Mouse (Mus musculus) hindbrain, embryonic 13.5 days (tissue): ENCODE measurements around the gene Rasl2-9. TPM values are rescaled to one million over a fixed set of nuclear protein-coding genes. Genes with fewer than 3 reads are reported as not detected.
"Not testable (repeated sequence)": the region's sequence is repeated elsewhere in the genome, so short reads cannot be mapped to it uniquely, and the experiment has no call there.

Experiments
- ATAC-seq: fragments of 200-750 bp; cut with Nextera tagmentation; 2 replicates; pipeline ENCODE4 v1.8.0; 2017; ENCODE audit warnings: moderate TSS enrichment; ENCODE audit not compliant: low FRiP score
- H3K27ac ChIP-seq: fragments of 300-500 bp; sonication (generic); 2 replicates; pipeline ENCODE4 v1.5.1; 2015; ENCODE audit warnings: inconsistent platforms, mild to moderate bottlenecking, moderate library complexity
- H3K27me3 ChIP-seq: fragments of 300-500 bp; sonication (generic); 2 replicates; pipeline ENCODE4 v1.6.1; 2015; ENCODE audit warnings: mild to moderate bottlenecking, inconsistent platforms
- H3K36me3 ChIP-seq: fragments of 300-500 bp; sonication (generic); 2 replicates; pipeline ENCODE4 v1.6.1; 2015; ENCODE audit warnings: mild to moderate bottlenecking, inconsistent platforms
- H3K4me1 ChIP-seq: fragments of 300-500 bp; sonication (generic); replicated peaks from 2 replicates; pipeline ENCODE4 v1.6.1; 2015; ENCODE audit warnings: inconsistent platforms
- H3K4me2 ChIP-seq: fragments of 300-500 bp; sonication (generic); 2 replicates; pipeline ENCODE4 v1.6.1; 2015; ENCODE audit warnings: inconsistent platforms, mild to moderate bottlenecking, moderate library complexity
- H3K4me3 ChIP-seq: fragments of 300-500 bp; sonication (generic); 2 replicates; pipeline ENCODE4 v1.5.1; 2015; ENCODE audit warnings: mild to moderate bottlenecking, inconsistent platforms
- H3K9ac ChIP-seq: fragments of 300-500 bp; sonication (generic); 2 replicates; pipeline ENCODE4 v1.6.1; 2015; ENCODE audit warnings: mild to moderate bottlenecking, inconsistent platforms
- H3K9me3 ChIP-seq: fragments of 300-500 bp; sonication (generic); 2 replicates; pipeline ENCODE4 v1.6.1; 2016; ENCODE audit warnings: inconsistent platforms
- WGBS: fragments of 180-500 bp; shearing (Covaris S2); methylation state at CpG from one replicate; pipeline ENCODE4 v1.1.7; 2015; 5-methylcytosine and 5-hydroxymethylcytosine counted together
- polyA plus RNA-seq: library from polyadenylated mRNA; unstranded; fragments of >200 nt; fragmentation: Nextera tagmentation; extraction: Ambion mirVana; gene quantifications from 2 replicates; pipeline ENCODE4 v1.2.1, GENCODE M21; 2015

Gene Rasl2-9
- 0.22 and 0.52 TPM in 2 replicates for polyA plus RNA-seq

DNA sequence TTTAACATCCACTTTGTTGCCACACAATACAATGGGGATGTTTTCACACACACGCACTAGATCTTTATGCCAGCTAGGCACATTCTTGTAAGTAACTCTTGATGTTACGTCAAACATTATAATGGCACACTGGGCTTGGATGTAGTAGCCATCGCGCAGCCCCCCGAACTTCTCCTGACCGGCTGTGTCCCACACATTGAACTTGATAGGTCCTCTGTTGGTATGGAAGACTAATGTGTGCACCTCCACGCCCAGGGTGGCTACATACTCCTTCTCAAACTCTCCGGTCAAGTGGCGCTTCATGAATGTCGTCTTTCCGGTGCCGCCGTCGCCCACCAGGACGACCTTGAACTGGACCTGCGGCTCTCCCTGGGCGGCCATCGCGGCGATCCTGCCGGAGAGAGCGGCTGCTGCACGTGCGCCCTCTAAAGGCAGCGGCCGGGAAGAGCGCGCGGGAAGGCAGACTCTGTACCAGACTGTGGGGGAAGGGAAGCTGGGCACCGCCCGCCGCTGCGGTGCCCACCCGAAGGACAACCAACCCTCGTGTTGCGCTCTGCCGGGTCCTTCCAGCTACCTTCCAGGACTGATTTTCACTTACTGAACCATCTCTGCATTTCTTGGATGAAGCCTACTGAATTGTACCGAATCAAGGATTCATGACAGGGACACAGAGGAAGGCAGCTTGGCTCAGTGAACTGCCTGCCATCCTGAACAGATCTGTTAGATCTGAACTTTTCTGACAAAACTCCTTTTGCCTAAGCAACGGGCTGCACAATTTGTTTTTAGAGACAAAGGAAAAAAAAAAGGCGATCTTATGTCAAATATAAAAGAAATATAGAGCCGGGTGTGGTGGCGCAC, at the start of gene Rasl2-9:
Rasl2-9 (minus strand) TSS at position 402 of the 858 bp plus-strand sequence.
- ATAC-seq: peak; percentile 83; the same call in 1 of the 2 replicates
- Histone ChIP-seq H3K36me3 (no peaks in the 10 kb centered on the region), H3K27ac (no peak within 1 kb of the TSS), H3K9me3 (no peaks in the 10 kb centered on the region), H3K4me3 (peak within 1 kb of the TSS; percentile 41), H3K27me3 (peaks cover 3% of the 10 kb centered on the region; the same call in 1 of the 2 replicates), H3K4me1 (0 out of 2 replicates have a peak, but pooled peaks cover 5% of the 10 kb centered on the region), H3K9ac (peak within 1 kb of the TSS; percentile 70), H3K4me2 (peak within 1 kb of the TSS; percentile 60)
- WGBS: 19% methylated on average over 42 of the region's 42 CpGs

GRCm38 (mm10) chr7:5149570-5149969, 23.8 kb upstream of the Rasl2-9 start, which contains the start of gene Vmn1r55:
TSS of gene Vmn1r55 (minus strand) at chr7:5149670.
- H3K27ac ChIP-seq, H3K36me3 ChIP-seq, H3K4me2 ChIP-seq, H3K4me3 ChIP-seq, H3K9me3 ChIP-seq, H3K9ac ChIP-seq, H3K27me3 ChIP-seq, H3K4me1 ChIP-seq, ATAC-seq: not testable (repeated sequence)

- Histone ChIP-seq H3K4me3 (no peak overlapping the region), H3K27me3 (peaks cover 3% of the 10 kb centered on the region; the same call in 1 of the 2 replicates), H3K4me2 (no peak overlapping the region), H3K36me3 (no peaks in the 10 kb centered on the region), H3K4me1 (0 out of 2 replicates have a peak, but pooled peaks cover 5% of the 10 kb centered on the region), H3K9ac (no peak overlapping the region), H3K9me3 (no peaks in the 10 kb centered on the region), H3K27ac (no peak overlapping the region)
- ATAC-seq: no peak
- WGBS: 89% methylated on average over 8 of the region's 8 CpGs
Observed at GRCm38 (mm10) chr7:5125078-5125477, 672 bp downstream of the Rasl2-9 start.

DNA sequence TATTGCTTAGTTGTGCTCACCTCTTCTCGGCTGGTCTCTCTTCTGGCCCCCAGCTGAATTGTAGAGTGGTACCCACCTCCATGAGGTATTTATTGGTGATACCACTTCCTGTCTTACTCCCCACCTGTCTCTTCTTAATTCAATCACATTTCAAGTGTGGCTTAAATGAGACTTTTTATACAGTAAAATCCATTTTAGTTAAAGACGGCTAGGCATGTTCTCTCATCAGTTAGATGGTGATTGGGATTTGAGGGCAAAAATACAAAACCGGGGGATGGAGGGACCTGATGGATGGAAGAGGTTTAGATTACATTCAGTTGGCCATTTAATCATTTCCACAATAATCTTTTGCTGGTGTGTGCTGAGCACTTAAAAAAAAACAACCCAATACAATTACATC, 8.9 kb downstream of the Rasl2-9 start, which contains the start of gene Rfpl4:
Rfpl4 (minus strand) TSS at position 101 of the 400 bp plus-strand sequence.
- no peaks in the 10 kb centered on the region for H3K27me3 ChIP-seq
- H3K4me3 ChIP-seq: no peak within 1 kb of the TSS
- no peak within 1 kb of the TSS for H3K27ac ChIP-seq
- H3K9ac ChIP-seq: no peak within 1 kb of the TSS
- H3K4me2 ChIP-seq: no peak within 1 kb of the TSS
- H3K4me1 ChIP-seq: no peaks in the 10 kb centered on the region
- 94% methylated on average over 3 of the region's 3 CpGs for WGBS
- no peaks in the 10 kb centered on the region for H3K36me3 ChIP-seq
- ATAC-seq: no peak
- no peaks in the 10 kb centered on the region for H3K9me3 ChIP-seq

DNA sequence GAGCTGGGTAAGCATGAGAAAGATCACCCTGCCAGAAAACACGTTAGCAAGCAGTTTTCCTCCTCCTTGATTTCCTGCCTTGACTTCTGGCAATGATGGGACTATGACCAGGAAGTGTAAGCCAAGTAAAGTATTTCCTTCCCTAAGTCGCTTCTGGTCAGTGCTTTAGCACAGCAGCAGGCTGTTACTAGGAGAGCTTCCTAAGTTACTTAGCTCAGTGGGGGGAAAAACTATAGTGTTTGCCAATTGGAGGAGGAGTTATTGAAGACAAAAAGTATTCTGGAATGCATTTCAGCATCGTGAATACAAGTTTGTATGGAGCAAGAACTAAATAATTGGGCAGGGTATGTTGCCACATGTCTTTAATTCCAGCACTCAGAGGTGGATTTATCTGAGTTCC, 13.0 kb downstream of the Rasl2-9 start:
- Histone ChIP-seq H3K4me1 (no peaks in the 10 kb centered on the region), H3K27me3 (no peaks in the 10 kb centered on the region), H3K4me2 (no peak overlapping the region), H3K36me3 (no peaks in the 10 kb centered on the region), H3K4me3 (no peak overlapping the region), H3K9ac (no peak overlapping the region), H3K9me3 (no peaks in the 10 kb centered on the region), H3K27ac (no peak overlapping the region)
- ATAC-seq: no peak
- 51% methylated on average over 3 of the region's 3 CpGs for WGBS

DNA sequence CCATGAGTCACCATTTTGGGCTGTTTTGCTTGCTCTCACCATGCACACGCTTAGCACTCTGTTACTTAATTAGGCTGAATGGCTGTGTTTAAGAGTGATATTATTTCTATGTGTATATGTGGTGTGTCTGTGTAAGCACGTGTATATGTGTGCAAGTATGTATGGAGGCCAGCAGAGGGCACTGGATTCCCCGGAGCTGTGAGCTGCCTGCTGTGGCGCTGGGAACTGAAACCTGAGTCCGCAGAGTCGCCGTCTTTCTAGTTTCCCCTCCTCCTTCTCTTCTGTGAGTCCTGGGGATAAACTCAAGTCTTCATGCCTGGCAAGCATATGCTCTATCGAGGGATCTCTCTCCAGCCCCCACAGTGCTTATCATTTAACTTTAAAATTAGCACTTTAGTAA, 16.4 kb downstream of the Rasl2-9 start:
- no peak for ATAC-seq
- WGBS: 92% methylated on average over 8 of the region's 8 CpGs

DNA sequence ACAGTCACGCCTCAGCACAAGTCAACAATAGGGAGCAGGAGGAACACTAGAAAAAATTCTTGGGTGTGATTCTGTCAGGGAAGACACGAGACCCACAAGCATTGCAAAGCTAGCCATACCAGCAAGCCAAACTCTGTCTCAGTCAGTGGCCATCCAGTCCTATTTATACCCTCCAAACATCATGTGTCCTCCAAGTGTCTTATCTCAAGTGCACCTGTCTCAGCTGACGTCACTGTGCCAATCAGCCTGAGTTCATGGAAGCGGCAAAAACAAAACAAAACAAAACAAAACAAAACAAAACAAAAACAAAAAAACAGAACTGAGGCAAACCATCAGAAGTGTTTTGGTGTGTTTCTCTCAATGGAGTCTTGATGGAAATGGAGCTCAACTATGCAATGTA, 17.5 kb downstream of the Rasl2-9 start:
- Histone ChIP-seq H3K4me2 (no peak overlapping the region), H3K4me3 (no peak overlapping the region), H3K36me3 (no peaks in the 10 kb centered on the region), H3K27ac (no peak overlapping the region), H3K9me3 (no peaks in the 10 kb centered on the region), H3K27me3 (no peaks in the 10 kb centered on the region), H3K4me1 (no peaks in the 10 kb centered on the region), H3K9ac (no peak overlapping the region)
- WGBS: 86% methylated on average over 4 of the region's 4 CpGs
- no peak for ATAC-seq

More for the DNA sequence above, 16.4 kb downstream of the Rasl2-9 start:
- Histone ChIP-seq H3K36me3 (no peaks in the 10 kb centered on the region), H3K9ac (no peak overlapping the region), H3K27me3 (no peaks in the 10 kb centered on the region), H3K4me2 (no peak overlapping the region), H3K4me1 (no peaks in the 10 kb centered on the region), H3K27ac (no peak overlapping the region), H3K9me3 (no peaks in the 10 kb centered on the region), H3K4me3 (no peak overlapping the region)

GRCm38 (mm10) chr7:5102564-5102963, 23.2 kb downstream of the Rasl2-9 start:
- ATAC-seq: no peak
- Histone ChIP-seq H3K4me3 (no peak overlapping the region), H3K4me1 (no peaks in the 10 kb centered on the region), H3K27me3 (no peaks in the 10 kb centered on the region), H3K4me2 (no peak overlapping the region), H3K27ac (no peak overlapping the region), H3K9me3 (no peaks in the 10 kb centered on the region), H3K9ac (no peak overlapping the region), H3K36me3 (peaks cover 25% of the 10 kb centered on the region)
- WGBS: 83% methylated on average over 2 of the region's 2 CpGs

GRCm38 (mm10) chr7:5101066-5101663, 24.6 kb downstream of the Rasl2-9 start:
- H3K4me3 ChIP-seq: no peak overlapping the region
- ATAC-seq: no peak

GRCm38 (mm10) chr7:5099796-5100195, 26.0 kb downstream of the Rasl2-9 start:
- no peak overlapping the region for H3K9ac ChIP-seq
- ATAC-seq: no peak
- 87% methylated on average over 3 of the region's 3 CpGs for WGBS

More at GRCm38 (mm10) chr7:5101066-5101663, 24.6 kb downstream of the Rasl2-9 start:
- H3K27ac ChIP-seq: no peak overlapping the region
- H3K4me2 ChIP-seq: no peak overlapping the region
- peaks cover 38% of the 10 kb centered on the region for H3K36me3 ChIP-seq
- H3K4me1 ChIP-seq: no peaks in the 10 kb centered on the region
- no peaks in the 10 kb centered on the region for H3K27me3 ChIP-seq
- H3K9me3 ChIP-seq: no peaks in the 10 kb centered on the region
- 92% methylated on average over 10 of the region's 10 CpGs for WGBS
- no peak overlapping the region for H3K9ac ChIP-seq

DNA sequence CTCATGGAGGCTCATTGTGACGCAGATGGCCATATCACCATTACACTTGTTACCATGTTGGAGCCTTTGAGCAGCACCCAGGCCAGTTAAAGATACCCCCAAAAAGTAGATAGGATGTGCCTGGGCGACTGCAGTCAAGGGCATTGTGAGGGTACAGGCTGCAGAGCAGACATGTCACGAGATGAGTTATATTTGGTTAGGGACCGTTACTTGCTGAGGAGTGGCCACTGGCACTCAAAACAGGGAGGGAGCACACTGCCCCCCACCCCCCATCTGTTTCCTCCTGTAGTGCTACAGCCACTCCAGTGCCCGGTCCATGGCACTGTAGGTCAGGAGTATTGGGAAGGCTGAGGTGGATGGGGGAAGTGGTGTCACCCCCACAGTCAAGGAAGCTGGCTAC, 27.0 kb downstream of the Rasl2-9 start:
- Histone ChIP-seq H3K4me2 (no peak overlapping the region), H3K4me1 (no peaks in the 10 kb centered on the region), H3K4me3 (no peak overlapping the region), H3K36me3 (peaks cover 62% of the 10 kb centered on the region), H3K9ac (no peak overlapping the region), H3K27ac (no peak overlapping the region), H3K9me3 (no peaks in the 10 kb centered on the region), H3K27me3 (no peaks in the 10 kb centered on the region)
- WGBS: 91% methylated on average over 5 of the region's 5 CpGs
- no peak for ATAC-seq

More at GRCm38 (mm10) chr7:5099796-5100195, 26.0 kb downstream of the Rasl2-9 start:
- Histone ChIP-seq H3K36me3 (peaks cover 52% of the 10 kb centered on the region), H3K27me3 (no peaks in the 10 kb centered on the region), H3K9me3 (no peaks in the 10 kb centered on the region), H3K4me1 (no peaks in the 10 kb centered on the region), H3K4me3 (no peak overlapping the region), H3K27ac (no peak overlapping the region), H3K4me2 (no peak overlapping the region)

DNA sequence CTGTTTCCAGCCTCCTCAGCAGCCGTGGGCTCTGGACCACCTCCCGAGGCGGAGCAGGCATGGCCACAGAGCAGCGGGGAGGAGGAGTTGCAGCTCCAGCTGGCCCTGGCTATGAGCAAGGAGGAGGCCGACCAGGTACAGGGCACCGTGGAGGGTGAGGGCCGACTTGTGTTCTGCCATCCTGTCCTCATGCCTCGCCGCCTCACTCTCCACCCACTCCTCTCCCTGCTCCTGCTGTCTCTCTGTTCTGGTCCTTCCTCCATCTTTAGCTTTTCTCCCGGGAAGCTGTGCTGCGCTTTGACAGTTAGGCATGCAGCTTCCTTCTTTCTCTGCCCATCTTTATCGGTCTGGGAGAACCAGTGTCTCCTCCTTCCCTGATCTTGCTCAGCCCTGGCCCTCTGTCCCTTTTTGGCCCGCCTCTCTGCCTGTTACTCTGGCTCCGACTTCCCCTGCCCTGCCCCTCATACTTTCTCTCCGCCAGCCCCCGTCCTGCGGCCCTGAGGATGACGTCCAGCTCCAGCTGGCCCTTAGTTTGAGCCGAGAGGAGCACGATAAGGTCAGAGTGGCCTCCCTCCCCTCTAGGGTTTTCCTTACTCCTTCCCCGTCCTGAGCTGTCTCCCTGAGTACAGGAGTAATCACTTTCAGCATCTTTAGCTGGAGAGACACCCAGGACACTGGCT, 32.8 kb downstream of the Rasl2-9 start:
- Histone ChIP-seq H3K27ac (no peak overlapping the region), H3K4me2 (no peak overlapping the region), H3K9me3 (no peaks in the 10 kb centered on the region), H3K4me3 (no peak overlapping the region), H3K9ac (no peak overlapping the region), H3K36me3 (peaks cover 79% of the 10 kb centered on the region), H3K4me1 (no peaks in the 10 kb centered on the region), H3K27me3 (no peaks in the 10 kb centered on the region)
- no peak for ATAC-seq
- 84% methylated on average over 21 of the region's 21 CpGs for WGBS
